Mouse (Mus musculus) CH12.LX (cell line): ENCODE data around the gene Pex14. TPM values are rescaled to one million over a fixed set of nuclear protein-coding genes. Genes with fewer than 3 reads are reported as not detected.

Experiments
- DNase-seq: peaks from one replicate; pipeline ENCODE4 v3.0.0-alpha.2; 2013; ENCODE audit errors: extremely low read depth
- H3K27ac ChIP-seq: 2 replicates; pipeline ENCODE4 v1.5.1; 2012; ENCODE audit warnings: low read depth, mild to moderate bottlenecking, control low read depth, moderate library complexity; ENCODE audit not compliant: insufficient read depth
- H3K27me3 ChIP-seq: replicated peaks from 2 replicates; pipeline ENCODE3; 2012; ENCODE audit warnings: inconsistent platforms
- H3K36me3 ChIP-seq, 2 experiments: replicated peaks in 1 of 2; 2 replicates each; pipeline versions ENCODE3 to v1.6.1; 2012; ENCODE audit warnings: inconsistent platforms in 1 of 2, low read length in 1 of 2, mild to moderate bottlenecking in 1 of 2, mixed read lengths in 1 of 2, moderate library complexity in 1 of 2; ENCODE audit not compliant: control insufficient read depth in 1 of 2, insufficient read depth in 1 of 2
- H3K4me1 ChIP-seq, 2 experiments: 2 replicates each; pipeline ENCODE4 v1.6.1; 2012; ENCODE audit warnings: inconsistent platforms in 1 of 2, moderate library complexity in 1 of 2; ENCODE audit not compliant: insufficient read depth in 2 of 2, control insufficient read depth in 1 of 2
- H3K4me2 ChIP-seq: 2 replicates; pipeline ENCODE4 v1.6.1; 2012; ENCODE audit warnings: low read depth, mild to moderate bottlenecking, control low read depth; ENCODE audit not compliant: poor library complexity, insufficient read depth, severe bottlenecking
- H3K4me3 ChIP-seq, 3 experiments: fragments of 150-350 bp in 1 of 3; sonication (generic) in 1 of 3; replicated peaks in 1 of 3; 2 replicates each; pipeline versions ENCODE3 to v1.5.1; 2011 to 2012; ENCODE audit warnings: low read depth in 2 of 3, low read length in 2 of 3, mild to moderate bottlenecking in 2 of 3, moderate library complexity in 2 of 3, control low read depth in 1 of 3, improper control_type of control experiment in 1 of 3, inconsistent platforms in 1 of 3, mixed read lengths in 1 of 3; ENCODE audit not compliant: poor library complexity in 1 of 3
- H3K79me2 ChIP-seq: replicated peaks from 2 replicates; pipeline ENCODE4 v1.6.1; 2012; ENCODE audit warnings: mild to moderate bottlenecking, moderate library complexity; ENCODE audit not compliant: control insufficient read depth, poor library complexity, insufficient read depth, severe bottlenecking; ENCODE audit errors: extremely low read depth
- H3K9ac ChIP-seq: 2 replicates; pipeline ENCODE4 v1.6.1; 2012; ENCODE audit warnings: low read depth, mild to moderate bottlenecking, control low read depth, moderate library complexity; ENCODE audit not compliant: insufficient read depth
- H3K9me3 ChIP-seq: replicated peaks from 2 replicates; pipeline ENCODE3; 2012; ENCODE audit warnings: low read length, inconsistent platforms, mixed read lengths
- CTCF ChIP-seq, 2 experiments: IDR thresholded peaks in 1 of 2; conservative IDR thresholded peaks in 1 of 2; 2 replicates each; pipeline ENCODE4 v1.5.1; 2011 to 2012; ENCODE audit warnings: low read depth in 2 of 2, low read length in 2 of 2, improper control_type of control experiment in 1 of 2, inconsistent platforms in 1 of 2, mild to moderate bottlenecking in 1 of 2, moderate library complexity in 1 of 2
- MAFK ChIP-seq: IDR thresholded peaks from 2 replicates; pipeline ENCODE4 v1.6.1; 2011; ENCODE audit warnings: low read length, improper control_type of control experiment; ENCODE audit not compliant: insufficient replicate concordance
- MXI1 ChIP-seq: IDR thresholded peaks from 2 replicates; pipeline ENCODE4 v1.6.1; 2011; ENCODE audit warnings: mild to moderate bottlenecking, low read depth, low read length, improper control_type of control experiment
- NELFE ChIP-seq: IDR thresholded peaks from 2 replicates; pipeline ENCODE4 v1.6.1; 2011; ENCODE audit warnings: low read depth, low read length, improper control_type of control experiment
- SMC3 ChIP-seq: IDR thresholded peaks from 2 replicates; pipeline ENCODE4 v1.6.1; 2011; ENCODE audit warnings: low read depth, low read length, improper control_type of control experiment
- ZMIZ1 ChIP-seq: IDR thresholded peaks from 2 replicates; pipeline ENCODE4 v1.6.1; 2012; ENCODE audit warnings: low read depth, mild to moderate bottlenecking, inconsistent platforms, low read length, improper control_type of control experiment
- ZNF384 ChIP-seq: IDR thresholded peaks from 2 replicates; pipeline ENCODE4 v1.6.1; 2012; ENCODE audit warnings: low read depth, low read length, improper control_type of control experiment, inconsistent platforms
- dilution Hi-C: fragments of 300-500 bp; cut with MboI; formaldehyde crosslinking; loops from 2 replicates; pipeline ENCODE4 v1.14.3; 2020; ENCODE audit warnings: low sequenced_read_pairs; ENCODE audit not compliant: extremely low pct_unique_long_range_greater_than_20kb, extremely low pct_ligation_motif_present
- in situ Hi-C: fragments of 300-500 bp; cut with MboI; formaldehyde crosslinking; loops from 3 replicates; pipeline ENCODE4 v1.14.3; 2019; ENCODE audit warnings: low sequenced_read_pairs, low pct_ligation_motif_present, low pct_unique_long_range_greater_than_20kb, mixed read lengths
- polyA plus RNA-seq: library from polyadenylated mRNA; unstranded; fragments of >175 nt; gene quantifications from 2 replicates; pipeline ENCODE4 v1.2.1, GENCODE M21; 2012; ENCODE audit warnings: low read depth; ENCODE audit not compliant: insufficient read length
- total RNA-seq, 2 experiments: library from RNA; depleted of rRNA; stranded (reverse); fragments of 300-350 nt in 1 of 2; fragments of >200 nt in 1 of 2; gene quantifications; 2 replicates each; pipeline ENCODE4 v1.2.3; 2012 to 2014

Pex14 gene
- total and polyA plus RNA-seq, 3 experiments, result 48.5 to 67.7 (median 63.6) TPM

DNA sequence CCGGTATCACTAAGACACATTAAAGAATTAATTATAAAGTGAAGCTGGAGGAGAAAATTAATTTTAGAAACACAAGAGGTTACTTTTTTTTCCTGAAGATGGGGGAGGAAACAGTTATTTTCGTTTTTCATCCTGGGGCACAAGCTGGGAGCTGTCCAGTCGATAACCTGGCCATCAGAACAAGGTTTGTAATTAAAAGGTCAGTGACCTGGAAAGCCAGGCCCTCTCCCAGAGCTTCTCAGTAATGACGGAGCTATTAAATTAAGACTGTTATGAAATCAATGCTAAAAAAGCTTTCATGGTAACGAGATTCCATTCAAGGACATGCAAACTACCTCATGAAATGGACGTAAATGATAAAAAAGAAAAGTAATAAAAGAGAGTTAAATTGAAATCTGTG, 62.0 kb downstream of the Pex14 start:
- Histone ChIP-seq H3K9ac (no peak overlapping the region), H3K27ac (no peak overlapping the region), H3K4me2 (no peak overlapping the region), H3K4me1 (peaks cover 0 to 29% of the 10 kb centered on the region in 2 experiments; a peak in 2 of 4 replicates), H3K36me3 (peaks cover 13 to 77% of the 10 kb centered on the region in 2 experiments), H3K4me3 (no peak overlapping the region), H3K27me3 (no peaks in the 10 kb centered on the region), H3K79me2 (no peaks in the 10 kb centered on the region), H3K9me3 (no peaks in the 10 kb centered on the region)
- dilution Hi-C loops (no loop called here), in situ Hi-C loops (no loop called here)
- no peak for DNase-seq
- no peak for TF ChIP-seq MXI1

DNA sequence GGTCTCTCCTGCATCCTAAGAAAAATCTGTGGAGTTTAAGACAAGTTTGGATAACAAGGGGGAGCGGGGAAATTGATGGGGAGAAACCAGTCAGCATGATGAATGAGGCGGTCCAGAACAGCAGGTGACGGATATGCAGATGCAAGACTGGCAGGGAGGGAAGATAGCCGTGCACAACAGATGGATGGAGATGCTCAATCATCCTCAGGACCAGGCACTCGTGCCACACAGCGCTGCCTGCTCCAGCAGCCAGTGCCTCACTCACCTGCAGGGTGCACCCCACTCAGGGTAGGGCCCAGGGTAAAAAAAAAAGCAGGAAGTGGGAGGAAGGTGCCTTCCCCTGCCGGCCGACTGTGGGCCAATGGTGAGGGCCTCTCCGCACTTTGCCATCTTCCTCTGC, 63.1 kb downstream of the Pex14 start:
- no peak for TF ChIP-seq MAFK
- TF ChIP-seq ZNF384, result peak; percentile 37
- TF ChIP-seq ZMIZ1, result no peak
- TF ChIP-seq NELFE, result no peak
- TF ChIP-seq, all 38 proteins: peak for 1

DNA sequence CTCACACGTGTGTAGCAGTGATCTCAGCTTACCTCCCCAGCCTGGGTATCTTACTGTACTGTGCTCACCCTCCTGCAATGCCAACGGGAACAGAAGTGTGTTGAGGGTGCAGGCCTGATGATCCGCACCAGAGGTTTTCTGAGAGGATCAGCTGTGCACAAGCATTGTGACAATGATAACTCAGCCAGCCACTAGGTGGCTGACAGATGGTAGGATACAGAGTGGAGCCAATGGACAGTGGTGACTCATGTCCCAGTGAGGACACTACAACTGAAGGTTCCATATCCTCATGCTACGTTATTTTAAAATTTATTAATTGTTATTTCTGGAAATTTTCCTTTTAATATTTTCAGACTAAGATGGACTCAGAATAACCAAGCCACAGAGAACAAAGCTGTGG, 68.2 kb downstream of the Pex14 start:
- H3K36me3 ChIP-seq, result peaks cover 12 to 88% of the 10 kb centered on the region in 2 experiments
- H3K27me3 ChIP-seq, result no peaks in the 10 kb centered on the region
- H3K9me3 ChIP-seq, result no peaks in the 10 kb centered on the region
- H3K79me2 ChIP-seq, result no peaks in the 10 kb centered on the region
- H3K4me1 ChIP-seq, result peaks cover 0 to 5% of the 10 kb centered on the region in 2 experiments; a peak in 1 of 4 replicates
- peak; percentile 7 for DNase-seq
- dilution Hi-C loops, result no loop called here
- no peak overlapping the region for H3K27ac ChIP-seq
- H3K4me3 ChIP-seq, result no peak overlapping the region
- H3K4me2 ChIP-seq, result no peak overlapping the region
- in situ Hi-C loops, result loop anchor here (5.0 kb wide), 1 partner anchor 34 kb away; no protein-coding TSS in a partner anchor
- H3K9ac ChIP-seq, result no peak overlapping the region
- TF ChIP-seq ZMIZ1 (no peak), SMC3 (peak; percentile 31; the same call in 1 of the 2 replicates), CTCF (conservative IDR thresholded peaks at IDR 0.05 in 1 of 2, IDR thresholded peaks at IDR 0.05 in 1 of 2; ENCODE audit: low read depth in 2 of 2, low read length in 2 of 2) (peak in 1 of 2 experiments; percentile 56; a peak in 3 of 4 replicates)

More for the DNA sequence above, 63.1 kb downstream of the Pex14 start:
- Histone ChIP-seq H3K79me2 (no peaks in the 10 kb centered on the region), H3K4me3 (no peak overlapping the region), H3K9ac (no peak overlapping the region), H3K36me3 (peaks cover 13 to 77% of the 10 kb centered on the region in 2 experiments), H3K27ac (no peak overlapping the region), H3K27me3 (no peaks in the 10 kb centered on the region), H3K4me1 (peaks cover 0 to 19% of the 10 kb centered on the region in 2 experiments; a peak in 2 of 4 replicates), H3K9me3 (no peaks in the 10 kb centered on the region), H3K4me2 (no peak overlapping the region)
- in situ Hi-C loops, result no loop called here
- dilution Hi-C loops, result no loop called here
- peak; percentile 12 for DNase-seq
